Comparison of ENCODE assay signal across 8 mouse cellular contexts in the genomic region with DNA sequence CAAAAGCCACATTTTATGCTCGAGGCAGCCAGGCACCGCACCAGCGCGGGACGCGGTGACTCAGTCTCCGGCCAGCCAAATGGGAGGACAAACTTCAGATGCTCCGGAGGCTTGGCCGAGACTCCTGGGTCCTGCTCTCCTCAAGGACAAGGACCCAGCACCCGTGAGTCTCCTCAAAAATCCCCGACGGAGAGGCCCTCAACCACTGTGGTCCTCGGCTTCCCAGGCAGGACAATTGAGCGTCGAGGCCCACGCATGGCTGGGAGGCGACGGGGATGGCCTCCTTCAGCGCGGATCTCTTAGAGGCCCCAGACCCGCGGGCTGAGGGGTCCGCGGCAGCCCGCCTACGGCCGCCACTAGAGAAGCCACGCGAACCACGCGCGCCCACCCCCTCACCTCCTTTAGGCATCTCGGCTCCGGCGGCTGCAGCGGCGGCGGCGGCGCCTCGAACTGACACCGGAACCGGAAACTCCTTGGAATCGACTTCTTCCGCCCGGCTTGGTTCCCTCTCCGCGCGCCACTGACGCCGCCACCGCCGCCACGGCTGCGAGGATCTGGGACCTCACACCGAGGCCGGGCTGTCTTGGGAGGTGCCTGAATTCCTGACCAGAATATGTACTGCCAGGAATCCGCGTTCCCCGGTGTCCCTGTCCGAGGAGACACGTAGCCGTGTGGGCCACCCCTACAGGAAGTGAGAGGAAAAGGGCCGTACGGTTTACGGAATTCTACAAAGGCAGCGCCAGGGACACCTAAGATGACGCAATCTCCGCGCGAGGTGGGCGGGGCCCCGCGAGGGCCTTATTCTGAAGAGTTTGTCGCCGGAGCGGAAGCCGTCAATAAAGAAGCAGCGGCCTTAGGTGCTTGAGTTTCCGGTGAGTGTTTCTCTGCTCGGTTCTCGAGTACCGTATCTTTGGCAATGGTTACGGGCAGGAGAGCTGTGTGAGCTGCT. TPM values are rescaled to one million over a fixed set of nuclear protein-coding genes. Genes with fewer than 3 reads are reported as not detected.
DNase-seq lines count a peak whose midpoint lies in the region; ATAC-seq and TF ChIP-seq lines count a peak whose summit lies in the region.

Gene Pdap1 (minus strand): TSS at position 668 of the 949 bp plus-strand sequence.
Gene Bud31 (plus strand): TSS at position 792 of the 949 bp plus-strand sequence.

- TF ChIP-seq CTCF in heart, adult 2 months (IDR thresholded peaks at IDR 0.05): no peak

- peaks cover 55% of the 10 kb centered on the region for H3K36me3 ChIP-seq in embryonic facial prominence, embryonic 13.5 days
- H3K36me3 ChIP-seq in heart, adult 2 months (ENCODE audit: control insufficient read depth, insufficient read depth, low read length): peaks cover 15% of the 10 kb centered on the region; the same call in 1 of the 2 replicates
- H3K36me3 ChIP-seq in limb, embryonic 13.5 days: peaks cover 64% of the 10 kb centered on the region
- H3K36me3 ChIP-seq in midbrain, embryonic 16.5 days (ENCODE audit: control insufficient read depth, insufficient read depth, low read length): peaks cover 17% of the 10 kb centered on the region

- peaks cover 26% of the 10 kb centered on the region for H3K4me1 ChIP-seq in embryonic facial prominence, embryonic 13.5 days
- H3K4me1 ChIP-seq in heart, adult 2 months (ENCODE audit: control insufficient read depth, insufficient read depth, low read length): peaks cover 8% of the 10 kb centered on the region
- peaks cover 28% of the 10 kb centered on the region for H3K4me1 ChIP-seq in limb, embryonic 13.5 days
- peaks cover 25% of the 10 kb centered on the region for H3K4me1 ChIP-seq in midbrain, embryonic 16.5 days (ENCODE audit: control insufficient read depth, insufficient read depth, low read length)

- peak; percentile 92 for ATAC-seq in embryonic facial prominence, embryonic 13.5 days (ENCODE audit: insufficient number of reproducible peaks, insufficient read depth, low FRiP score, low TSS enrichment, low read depth)
- peak; percentile 93 for ATAC-seq in limb, embryonic 13.5 days (ENCODE audit: low FRiP score, low read depth)
- ATAC-seq in midbrain, embryonic 16.5 days: peak; percentile 94

- H3K4me3 ChIP-seq in embryonic facial prominence, embryonic 13.5 days: peak within 1 kb of the TSS; percentile 93
- H3K4me3 ChIP-seq in heart, adult 2 months: peak within 1 kb of the TSS; percentile 85
- H3K4me3 ChIP-seq in limb, embryonic 13.5 days: peak within 1 kb of the TSS; percentile 82
- H3K4me3 ChIP-seq in midbrain, embryonic 16.5 days (ENCODE audit: low read depth, low read length): peak within 1 kb of the TSS; percentile 83

- TF ChIP-seq POLR2A in heart, adult 2 months (IDR thresholded peaks at IDR 0.05; ENCODE audit: insufficient read depth, low read depth, low read length): peak; percentile 94

- TF ChIP-seq EP300 in heart, adult 2 months (IDR thresholded peaks at IDR 0.05; ENCODE audit: insufficient read depth, low read depth, low read length): peak; percentile 93

- no peaks in the 10 kb centered on the region for H3K27me3 ChIP-seq in embryonic facial prominence, embryonic 13.5 days
- H3K27me3 ChIP-seq in heart, adult 2 months (ENCODE audit: control insufficient read depth, insufficient read depth, low read length): no peaks in the 10 kb centered on the region
- no peaks in the 10 kb centered on the region for H3K27me3 ChIP-seq in limb, embryonic 13.5 days
- H3K27me3 ChIP-seq in midbrain, embryonic 16.5 days (ENCODE audit: control insufficient read depth, insufficient read depth, low read depth, low read length): no peaks in the 10 kb centered on the region

- H3K9ac ChIP-seq in embryonic facial prominence, embryonic 13.5 days: peak within 1 kb of the TSS; percentile 97
- peak within 1 kb of the TSS; percentile 84 for H3K9ac ChIP-seq in heart, adult 2 months (ENCODE audit: low read depth, low read length)
- peak within 1 kb of the TSS; percentile 94 for H3K9ac ChIP-seq in limb, embryonic 13.5 days
- peak within 1 kb of the TSS; percentile 76 for H3K9ac ChIP-seq in midbrain, embryonic 16.5 days (ENCODE audit: low read depth, low read length)

- peak within 1 kb of the TSS; percentile 82 for H3K4me2 ChIP-seq in embryonic facial prominence, embryonic 13.5 days
- peak within 1 kb of the TSS; percentile 93 for H3K4me2 ChIP-seq in limb, embryonic 13.5 days (replicated peaks)
- H3K4me2 ChIP-seq in midbrain, embryonic 16.5 days (ENCODE audit: low read length): peak within 1 kb of the TSS; percentile 89

- peak within 1 kb of the TSS; percentile 91 for H3K27ac ChIP-seq in embryonic facial prominence, embryonic 13.5 days
- peak within 1 kb of the TSS; percentile 99 for H3K27ac ChIP-seq in heart, adult 2 months
- peak within 1 kb of the TSS; percentile 84 for H3K27ac ChIP-seq in limb, embryonic 13.5 days
- peak within 1 kb of the TSS; percentile 97 for H3K27ac ChIP-seq in midbrain, embryonic 16.5 days (ENCODE audit: low read length)

- H3K79me2 ChIP-seq in heart, adult 2 months (replicated peaks; ENCODE audit: control insufficient read depth, insufficient read depth, low read length): peaks cover 4% of the 10 kb centered on the region

- DNase-seq in 3134 (ENCODE audit: extremely low read depth, insufficient read length, low spot score): peak; percentile 94
- DNase-seq in adrenal gland, postnatal 36 days: peak; percentile 96
- peak; percentile 95 to 97 for DNase-seq in heart, adult 2 months
- DNase-seq in kidney, adult 8-10 months: peak; percentile 92 to 94
- DNase-seq in spleen, postnatal 10 days (ENCODE audit: low spot score in 2 of 2): peak; percentile 95 to 99

- no peaks in the 10 kb centered on the region for H3K9me3 ChIP-seq in embryonic facial prominence, embryonic 13.5 days
- H3K9me3 ChIP-seq in limb, embryonic 13.5 days: no peaks in the 10 kb centered on the region
- no peaks in the 10 kb centered on the region for H3K9me3 ChIP-seq in midbrain, embryonic 16.5 days (replicated peaks; ENCODE audit: control insufficient read depth, low read length, poor library complexity, severe bottlenecking)

- WGBS in embryonic facial prominence, embryonic 13.5 days: under 1% methylated on average over 84 of the region's 84 CpGs
- under 1% methylated on average over 84 of the region's 84 CpGs for WGBS in heart, adult 2 months
- WGBS in limb, embryonic 13.5 days: 0% methylated on average over 76 of the region's 84 CpGs
- under 1% methylated on average over 79 of the region's 84 CpGs for whole genome bisulfite sequencing in midbrain, embryonic 16.5 days

- intact Hi-C loops in heart, adult 2 months (cut with DNase I): loop anchor here (1.0 to 2.0 kb wide), 4 partner anchors 23 to 61 kb away; partner anchors contain the start of genes Cpsf4, Kpna7, Ptcd1 and Zkscan14

RNA-seq across cellular contexts. Expression of gene Pdap1, which starts in this region (rescaled TPM):
- 10 to 100 TPM; 88.0 to 92.1 TPM for total RNA-seq in adrenal gland, postnatal 36 days (2021)
- polyA plus RNA-seq in embryonic facial prominence, embryonic 13.5 days (2015; fragmentation: Nextera tagmentation; extraction: Ambion mirVana): 128 and 146 TPM in 2 replicates
- total RNA-seq in heart, adult 2 months (2021): 10 to 100 TPM; 37.8 to 38.5 TPM
- 16.1 and 19.5 TPM in 2 replicates for polyA plus RNA-seq in heart, adult 2 months (2012; rRNA removed)
- polyA plus RNA-seq in limb, embryonic 13.5 days (2015; fragmentation: Nextera tagmentation; extraction: Ambion mirVana): 137 and 139 TPM in 2 replicates
- 102 and 114 TPM in 2 replicates for polyA plus RNA-seq in midbrain, embryonic 16.5 days (2015; fragmentation: Nextera tagmentation; extraction: Ambion mirVana)

RNA-seq across cellular contexts. Expression of gene Bud31, which starts in this region (rescaled TPM):
- 100 to 1,000 TPM; 113 to 117 TPM for total RNA-seq in adrenal gland, postnatal 36 days (2021)
- 201 and 225 TPM in 2 replicates for polyA plus RNA-seq in embryonic facial prominence, embryonic 13.5 days (2015; fragmentation: Nextera tagmentation; extraction: Ambion mirVana)
- 10 to 100 TPM; 56.5 to 66.5 TPM for total RNA-seq in heart, adult 2 months (2021)
- 36.6 and 48.0 TPM in 2 replicates for polyA plus RNA-seq in heart, adult 2 months (2012; rRNA removed)
- polyA plus RNA-seq in limb, embryonic 13.5 days (2015; fragmentation: Nextera tagmentation; extraction: Ambion mirVana): 218 and 225 TPM in 2 replicates
- polyA plus RNA-seq in midbrain, embryonic 16.5 days (2015; fragmentation: Nextera tagmentation; extraction: Ambion mirVana): 167 and 175 TPM in 2 replicates

Comparison
In these comparisons a context has a peak if more than half of its experiments do, and no peak if none do; other contexts are left out.
1. Peak in every context shown above with its lines: DNase-seq, ATAC-seq, H3K4me3 ChIP-seq and H3K27ac ChIP-seq.